Mouse (Mus musculus) skeletal muscle tissue, postnatal 0 days (tissue): ENCODE measurements around the gene Nmnat3. TPM values are rescaled to one million over a fixed set of nuclear protein-coding genes. Genes with fewer than 3 reads are reported as not detected.

Source experiments
- polyA plus RNA-seq: library from polyadenylated mRNA; unstranded; fragments of >200 nt; fragmentation: Nextera tagmentation; extraction: Ambion mirVana; gene quantifications from 2 replicates; pipeline ENCODE4 v1.2.1, GENCODE M21; 2015

Nmnat3 gene
- polyA plus RNA-seq, result 9.2 and 11.1 TPM in 2 replicates

DNA sequence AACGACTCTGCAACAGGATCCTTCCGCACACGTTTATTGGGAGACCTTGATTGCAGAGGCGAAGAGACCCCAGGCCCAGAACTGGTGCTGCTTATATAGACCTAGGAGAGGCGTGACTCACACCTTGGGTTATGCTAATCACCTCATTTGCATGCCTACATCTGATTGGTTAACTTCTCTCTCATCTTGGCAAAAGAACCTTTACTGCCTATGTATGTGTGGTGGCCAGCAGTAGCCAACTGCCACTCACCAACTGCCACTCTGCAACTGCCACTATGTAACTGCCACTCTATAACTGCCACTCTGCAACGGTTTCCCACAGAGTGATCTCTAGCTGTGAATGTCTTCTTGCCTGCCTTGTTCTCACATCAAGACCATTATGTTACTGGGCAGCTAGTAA lies at the start of gene Nmnat3:
Gene Nmnat3, plus strand, starts transcription at position 301 of the 400 bp plus-strand sequence.

DNA sequence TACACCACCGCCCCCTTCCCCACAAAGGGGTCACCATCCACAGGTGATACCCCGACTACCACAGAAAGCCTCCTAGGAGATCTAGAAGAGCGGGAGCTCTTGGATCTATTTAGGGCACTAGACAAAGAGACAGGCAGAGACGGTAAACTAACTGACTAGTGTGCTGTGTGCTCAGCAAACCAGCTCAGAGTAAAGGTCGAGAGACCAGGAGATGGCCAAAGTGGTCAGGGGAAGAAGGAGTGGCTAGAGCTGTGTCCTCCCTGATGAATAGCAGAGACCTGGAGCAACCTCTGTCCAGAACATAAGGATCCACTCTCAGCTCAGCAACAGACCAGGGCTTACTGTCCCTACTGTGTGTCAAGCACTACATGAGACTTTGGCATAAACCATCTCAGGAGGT lies 135.4 kb downstream of the Nmnat3 start, which contains the start of gene Rbp1:
Gene Rbp1, plus strand, starts transcription at position 306 of the 400 bp plus-strand sequence.

Other genes starting within 250 kb of the Nmnat3 start
- 18.3 and 20.6 TPM in 2 replicates for gene Rbp1, start 135.5 kb downstream of the Nmnat3 start, polyA plus RNA-seq
- gene Rbp2, start 198.7 kb downstream of the Nmnat3 start, polyA plus RNA-seq, result 0.26 and 7.0 TPM in 2 replicates